Mouse (Mus musculus) liver, adult 10 weeks (tissue): ENCODE results near the gene Nkx2-9. TPM values are rescaled to one million over a fixed set of nuclear protein-coding genes. Genes with fewer than 3 reads are reported as not detected.

Experiments used
- polyA plus RNA-seq: library from polyadenylated mRNA; stranded (reverse); fragments of 350-450 nt; fragmentation: Illumina TruSeq; extraction: RNeasy Lipid Tissue Mini Kit (QIAGEN cat#74804); gene quantifications from one replicate; pipeline ENCODE4 v1.2.3, GENCODE M21; 2014; ENCODE audit warnings: low read depth, low replicate concordance

Gene Nkx2-9
- not detected for polyA plus RNA-seq

DNA sequence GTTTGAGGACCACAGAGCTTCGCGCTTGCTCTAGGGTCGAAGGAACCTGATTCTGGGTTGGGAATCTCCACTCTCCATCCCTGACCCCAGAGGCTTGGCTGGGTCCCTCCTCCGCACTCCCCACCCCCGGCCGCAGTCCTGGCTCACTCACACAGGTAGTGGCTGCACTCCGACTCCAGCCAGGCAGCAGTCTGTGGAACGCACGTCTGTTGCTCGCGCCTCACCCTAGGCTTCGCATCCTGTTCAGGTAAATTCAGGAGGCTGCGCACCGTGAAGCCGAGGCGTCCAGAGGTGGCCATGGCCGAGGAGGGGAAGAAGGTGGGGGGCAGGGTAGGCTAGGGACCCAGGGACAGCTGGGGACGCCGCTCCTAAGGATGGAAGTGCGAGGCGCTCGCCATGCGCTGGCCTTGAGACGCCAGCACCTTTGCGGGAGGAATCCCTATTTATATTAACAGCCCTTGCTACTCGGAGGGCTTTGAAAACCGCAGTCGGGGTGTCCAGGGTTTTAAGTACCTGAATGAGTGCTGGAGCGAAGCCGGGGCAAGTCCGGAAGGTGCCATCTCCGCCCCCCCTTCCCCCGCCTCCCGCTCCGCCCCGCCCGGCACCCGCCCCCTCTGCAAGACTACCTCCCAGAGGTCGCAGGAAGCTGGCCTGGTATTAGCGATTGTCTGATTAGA lies at the start of gene Nkx2-9:
Gene Nkx2-9, minus strand, starts transcription at position 524 of the 677 bp plus-strand sequence.

Other genes starting within 250 kb of the Nkx2-9 start
- not detected for gene Nkx2-1, start 76.4 kb downstream of the Nkx2-9 start, polyA plus RNA-seq
- not detected for gene Pax9, start 78.5 kb upstream of the Nkx2-9 start, polyA plus RNA-seq